In genomic region chr7:79844090-79844802, GRCm38 (mm10) we compare ENCODE assay signal across 18 mouse cellular contexts. TPM values are rescaled to one million over a fixed set of nuclear protein-coding genes. Genes with fewer than 3 reads are reported as not detected.
A peak's percentile ranks its signal among the peaks of the same experiment; 100 is the strongest.
DNase-seq lines count a peak whose midpoint lies in the region; ATAC-seq and TF ChIP-seq lines count a peak whose summit lies in the region.
"Had no signal": no experiment of that assay in that cellular context is flagged by ENCODE, and none has a peak within 500 bp of the region (broad histone marks: within the 10 kb centered on the region; RNA-seq: fewer than 3 reads in every experiment).

No protein-coding gene starts in this region.

- TF ChIP-seq CTCF in gastrocnemius, adult 2 months (IDR thresholded peaks at IDR 0.05), result no peak
- no peak for TF ChIP-seq CTCF in liver, embryonic 14.5 days (IDR thresholded peaks at IDR 0.05; ENCODE audit: low read depth)

- H3K4me2 ChIP-seq in liver, embryonic 14.5 days (ENCODE audit: low read depth), result no peak overlapping the region
- H3K4me2 ChIP-seq: forebrain, embryonic 13.5 days had no signal

- 54% methylated on average over 8 of the region's 8 CpGs for WGBS in liver, embryonic 14.5 days (ENCODE audit: insufficient replicate concordance)

- H3K27ac ChIP-seq in gastrocnemius, adult 2 months, result peak overlapping the region; percentile 28; the same call in 1 of the 2 replicates
- no peak overlapping the region for H3K27ac ChIP-seq in liver, embryonic 14.5 days
- H3K27ac ChIP-seq: forebrain, embryonic 13.5 days had no signal

- H3K9ac ChIP-seq in liver, embryonic 14.5 days (replicated peaks), result no peak overlapping the region
- H3K9ac ChIP-seq: forebrain, embryonic 13.5 days had no signal

- H3K9me3 ChIP-seq in liver, embryonic 14.5 days (ENCODE audit: control insufficient read depth, low read length), result no peaks in the 10 kb centered on the region
- H3K9me3 ChIP-seq: forebrain, embryonic 13.5 days had no signal

- H3K4me1 ChIP-seq in liver, embryonic 14.5 days (replicated peaks; ENCODE audit: control insufficient read depth in 2 of 2, insufficient read depth in 2 of 2, low read length in 1 of 2), result no peaks in the 10 kb centered on the region; a peak in 2 of 4 replicates

- no peak for DNase-seq in gastrocnemius, adult 2 months
- no peak for DNase-seq in gastrocnemius, postnatal 36 days
- peak; percentile 38 for DNase-seq in urinary bladder, postnatal 14 days (ENCODE audit: low spot score)
- DNase-seq in urinary bladder, postnatal 25 days (ENCODE audit: low spot score), result no peak
- DNase-seq in liver, embryonic 14.5 days (ENCODE audit: low read depth in 3 of 3, low spot score in 3 of 3), result no peak
- DNase-seq in adrenal gland, postnatal 4 days (ENCODE audit: low spot score in 2 of 2), result no peak
- DNase-seq in adrenal gland, adult 2 months, result no peak
- DNase-seq: cerebellum, adult 2 months; lung, adult 2 months; right cerebral cortex, postnatal 14 days; thymus, postnatal 36 days had no signal

- no peaks in the 10 kb centered on the region for H3K36me3 ChIP-seq in liver, embryonic 14.5 days (replicated peaks; ENCODE audit: control insufficient read depth, insufficient read depth, low read depth)

- 0 out of 2 replicates have a peak, but pooled peaks have one; percentile 27 for ATAC-seq in liver, embryonic 14.5 days (ENCODE audit: insufficient read depth)
- ATAC-seq in activated CD4-positive, CD25-positive, alpha-beta regulatory T cell, adult 4 months, result no peak
- ATAC-seq: forebrain, embryonic 13.5 days had no signal

- peaks cover 9% of the 10 kb centered on the region; the same call in 1 of the 2 replicates for H3K27me3 ChIP-seq in liver, embryonic 14.5 days (ENCODE audit: control insufficient read depth, insufficient read depth, low read length)

- TF ChIP-seq EP300 in liver, embryonic 14.5 days (IDR thresholded peaks at IDR 0.05; ENCODE audit: low read depth), result no peak

- intact Hi-C loops in gastrocnemius, adult 2 months (cut with DNase I), result no loop called here
- intact Hi-C loops in gastrocnemius, postnatal 36 days (cut with DNase I), result no loop called here

- peak overlapping the region; percentile 28 for H3K4me3 ChIP-seq in gastrocnemius, adult 2 months
- no peak overlapping the region for H3K4me3 ChIP-seq in liver, embryonic 14.5 days (ENCODE audit: insufficient read depth in 1 of 2, low read depth in 2 of 2, low read length in 2 of 2)
- H3K4me3 ChIP-seq: forebrain, embryonic 13.5 days had no signal

RNA-seq across cellular contexts. Expression of gene Anpep, which starts 16.6 kb away (rescaled TPM):
- 1 to 10 TPM; 4.1 to 7.2 TPM for total RNA-seq in gastrocnemius, adult 2 months (2021)
- total RNA-seq in gastrocnemius, postnatal 36 days (2021), result 1 to 10 TPM; 3.6 to 4.8 TPM
- 16.1 and 16.9 TPM in 2 replicates for polyA plus RNA-seq in liver, embryonic 14.5 days (2012; rRNA removed)
- 14.9 and 18.1 TPM in 2 replicates for polyA plus RNA-seq in liver, embryonic 14.5 days (2014; fragmentation: Nextera tagmentation; extraction: Ambion mirVana)
- not detected for polyA plus RNA-seq in activated CD4-positive, CD25-positive, alpha-beta regulatory T cell, adult 4 months (2017; shearing (Covaris generic))
- 10 to 100 TPM; 36.1 to 59.6 TPM for total RNA-seq in adrenal gland, postnatal 4 days (2021)
- total RNA-seq in adrenal gland, adult 2 months (2021), result 10 to 100 TPM in 1 of 2 experiments, 1 to 10 TPM in 1; 8.9 to 12.0 TPM
- polyA plus RNA-seq in adrenal gland, adult 2 months (2012; rRNA removed), result 9.7 and 9.8 TPM in 2 replicates

RNA-seq across cellular contexts. Expression of gene Mesp2, which starts 33.7 kb away (rescaled TPM):
- total RNA-seq in gastrocnemius, adult 2 months (2021), result not detected
- not detected for total RNA-seq in gastrocnemius, postnatal 36 days (2021)
- polyA plus RNA-seq in liver, embryonic 14.5 days (2012; rRNA removed), result 0.04 TPM in 1 of 2 replicates, not detected in the other
- 0.06 TPM in 1 of 2 replicates, not detected in the other for polyA plus RNA-seq in liver, embryonic 14.5 days (2014; fragmentation: Nextera tagmentation; extraction: Ambion mirVana)
- not detected for polyA plus RNA-seq in activated CD4-positive, CD25-positive, alpha-beta regulatory T cell, adult 4 months (2017; shearing (Covaris generic))
- 1 to 10 TPM; 1.5 to 1.9 TPM for total RNA-seq in adrenal gland, postnatal 4 days (2021)
- total RNA-seq in adrenal gland, adult 2 months (2021), result under 1 TPM; 0.43 to 0.93 TPM
- 0.88 and 0.95 TPM in 2 replicates for polyA plus RNA-seq in adrenal gland, adult 2 months (2012; rRNA removed)
- total RNA-seq: gastrocnemius, adult 18-20 months had no signal

RNA-seq across cellular contexts. Expression of gene Mesp1, which starts 50.7 kb away (rescaled TPM):
- not detected for total RNA-seq in gastrocnemius, adult 2 months (2021)
- total RNA-seq in gastrocnemius, postnatal 36 days (2021), result not detected
- polyA plus RNA-seq in liver, embryonic 14.5 days (2012; rRNA removed), result 0.02 TPM in 1 of 2 replicates, not detected in the other
- polyA plus RNA-seq in liver, embryonic 14.5 days (2014; fragmentation: Nextera tagmentation; extraction: Ambion mirVana), result not detected in 2 replicates
- not detected for polyA plus RNA-seq in activated CD4-positive, CD25-positive, alpha-beta regulatory T cell, adult 4 months (2017; shearing (Covaris generic))
- total RNA-seq in adrenal gland, postnatal 4 days (2021), result under 1 TPM in 1 of 2 experiments, not detected in 1; 0.31 TPM
- total RNA-seq in adrenal gland, adult 2 months (2021), result not detected
- 0.48 TPM in 1 of 2 replicates, not detected in the other for polyA plus RNA-seq in adrenal gland, adult 2 months (2012; rRNA removed)
- total RNA-seq: gastrocnemius, adult 18-20 months; megakaryocyte progenitor cell, adult 5-6 weeks had no signal
- polyA plus RNA-seq: brain, embryonic 14.5 days; cerebellum, adult 2 months; forebrain, embryonic 13.5 days; heart, postnatal 0 days; neural tube, embryonic 14.5 days had no signal
